Mouse (Mus musculus): Measurements from ENCODE around the gene Abcb8.

DNA sequence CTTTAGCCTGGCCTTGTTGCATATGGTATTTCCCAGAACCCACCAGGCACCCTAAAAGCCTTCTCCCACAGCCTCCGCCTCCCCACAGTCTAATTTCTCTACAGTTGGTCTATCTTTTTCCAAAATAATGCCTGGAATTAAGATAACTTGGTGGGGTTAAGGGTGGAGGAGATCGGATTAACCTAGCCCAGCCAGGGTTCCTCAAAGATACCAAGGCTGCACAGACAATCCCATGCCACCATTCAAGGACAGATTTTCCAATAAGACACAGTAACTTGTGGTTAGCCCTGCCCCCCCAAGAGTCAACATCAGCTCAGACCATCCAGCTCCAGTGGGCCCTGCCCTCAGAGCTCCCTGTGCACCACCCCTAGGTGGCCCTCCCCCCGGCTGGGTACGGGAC lies 13.0 kb upstream of the Abcb8 start:
- no peak for TF ChIP-seq EP300 (IDR thresholded peaks at IDR 0.05; ENCODE audit: insufficient read depth, low read depth, low read length)
- no peak for TF ChIP-seq POLR2A (IDR thresholded peaks at IDR 0.05; ENCODE audit: insufficient read depth, low read depth, low read length)

Data from heart, adult 2 months (tissue).